Mouse (Mus musculus) adrenal gland, postnatal 14 days (tissue): ENCODE results near the gene Kcng4. TPM values are rescaled to one million over a fixed set of nuclear protein-coding genes. Genes with fewer than 3 reads are reported as not detected.

Source experiments
- DNase-seq: peaks from one replicate; pipeline ENCODE4 v3.0.0; 2021; ENCODE audit warnings: mixed read lengths
- total RNA-seq: library from RNA; stranded (reverse); gene quantifications from 2 replicates; pipeline ENCODE4 v1.2.3, GENCODE M21; 2021

The Kcng4 gene
- total RNA-seq, 1 experiment from 2014 or later, result 0.74 TPM

DNA sequence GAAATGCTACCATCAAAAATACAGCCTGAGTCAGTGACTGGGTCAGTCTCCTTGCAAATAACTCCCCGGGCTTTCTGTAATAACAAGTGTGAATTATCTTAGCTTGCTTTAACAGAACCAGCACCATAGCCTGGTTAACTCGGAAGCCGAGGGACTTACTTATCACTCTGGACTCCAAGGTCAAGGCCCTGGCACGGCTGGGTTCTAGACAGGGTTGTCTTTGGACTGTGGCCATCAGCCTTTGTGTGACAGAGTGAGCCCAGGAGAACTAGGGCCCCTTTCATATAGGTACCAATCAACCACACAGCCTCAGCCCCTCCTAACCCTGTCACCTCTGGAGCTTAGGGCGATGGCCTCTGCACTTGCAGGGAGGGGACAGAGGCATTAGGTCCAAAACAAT is 5.6 kb upstream of the Kcng4 start:
- DNase-seq, result peak; percentile 64

DNA sequence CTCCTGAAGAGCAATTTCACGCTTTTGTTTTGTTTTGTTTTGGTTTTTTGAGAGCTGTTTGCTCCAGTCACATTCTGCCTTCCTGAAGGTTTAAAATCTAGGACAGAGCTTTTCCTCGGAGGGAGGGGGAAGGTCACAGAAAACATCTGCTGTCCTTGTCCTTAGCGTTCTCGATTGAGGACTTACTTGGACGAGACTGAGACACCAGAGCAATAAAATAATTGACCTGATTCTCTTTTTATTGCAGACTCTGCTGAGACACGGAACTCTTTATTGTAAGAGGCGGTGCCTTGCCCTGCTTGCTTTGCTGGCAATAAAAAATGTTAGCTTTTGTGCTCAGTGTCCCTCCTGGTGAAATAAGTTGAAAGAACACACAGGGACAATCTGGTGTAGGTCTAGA is 4.3 kb upstream of the Kcng4 start:
- peak; percentile 49 for DNase-seq

DNA sequence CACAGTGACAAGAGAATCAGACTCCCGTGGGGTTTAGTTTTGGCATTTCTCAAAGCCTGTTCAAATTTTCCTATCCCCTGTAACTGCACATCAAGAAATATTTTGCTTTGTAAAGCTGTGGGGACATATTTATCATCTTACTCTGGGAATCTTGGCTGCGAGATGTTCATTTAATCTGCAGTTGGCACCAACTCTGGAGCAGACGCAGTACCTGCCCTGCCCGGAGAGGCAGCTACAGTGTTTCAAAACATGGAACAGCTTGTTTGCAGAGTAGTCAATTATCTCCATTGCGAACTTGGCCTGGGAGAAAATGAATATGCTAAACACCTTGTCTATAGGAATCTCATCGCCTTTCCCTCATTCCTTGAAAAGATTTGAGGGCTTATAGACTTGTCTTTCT is 2.8 kb upstream of the Kcng4 start:
- no peak for DNase-seq

DNA sequence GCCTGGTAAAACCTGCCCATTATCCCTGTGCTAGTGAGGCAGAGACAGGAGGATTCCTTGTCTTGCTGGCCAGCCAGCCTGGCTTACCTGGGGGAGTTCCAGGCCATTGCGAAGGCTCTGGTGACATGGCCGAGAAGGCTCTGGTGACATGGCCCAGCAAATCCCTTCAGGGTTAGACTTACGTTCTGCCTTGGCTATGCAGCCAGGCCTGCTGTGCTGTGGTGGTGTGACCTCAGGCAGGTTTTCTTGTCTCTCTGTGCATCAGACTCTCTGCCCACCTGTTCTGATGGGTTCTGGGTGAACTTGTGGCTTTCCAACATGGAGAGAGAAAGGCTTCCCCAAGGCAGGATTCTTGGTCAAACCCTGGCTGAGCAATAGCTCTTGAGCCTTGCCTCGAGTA is 1.9 kb upstream of the Kcng4 start:
- peak; percentile 21 for DNase-seq

- DNase-seq, result peak; percentile 65
Observed at GRCm38 (mm10) chr8:119636766-119637165, 1.3 kb upstream of the Kcng4 start.

GRCm38 (mm10) chr8:119635958-119636357 is 478 bp upstream of the Kcng4 start:
- DNase-seq, result no peak

DNA sequence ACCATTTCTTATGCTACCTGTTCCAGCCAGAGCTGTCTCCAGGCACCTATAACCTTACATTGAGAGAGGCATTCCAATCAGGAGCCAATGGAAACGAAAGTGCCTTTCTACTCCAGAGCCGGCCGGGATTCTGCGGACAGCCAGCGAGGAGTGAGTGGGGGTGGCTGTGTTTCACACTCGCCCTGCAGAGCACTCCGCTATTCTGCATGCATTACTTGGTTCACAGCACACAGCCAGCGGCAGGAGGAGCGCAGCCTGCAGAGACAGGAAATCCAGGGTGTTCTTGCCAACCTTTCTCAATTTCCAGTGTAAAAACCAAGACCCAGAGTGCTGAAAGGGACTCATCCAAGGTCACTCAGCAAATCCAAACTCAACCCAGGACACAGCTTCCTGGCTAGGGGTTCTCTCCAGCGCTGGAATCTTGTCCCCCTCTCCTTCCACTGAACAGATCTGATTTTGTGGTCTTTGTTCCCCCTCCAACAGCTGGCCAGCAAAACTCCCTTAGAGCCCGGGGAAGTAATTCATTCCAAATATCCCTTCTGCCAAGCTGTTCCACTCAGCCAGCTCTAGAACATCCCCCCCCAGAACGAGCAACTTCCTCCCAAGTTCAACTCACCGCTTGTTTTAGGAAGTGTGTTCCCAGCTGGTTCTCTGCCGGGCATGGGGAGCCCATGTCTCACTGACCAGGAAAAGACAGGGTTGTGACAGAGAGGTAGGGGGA is 704 bp downstream of the Kcng4 start:
- DNase-seq, result no peak

DNA sequence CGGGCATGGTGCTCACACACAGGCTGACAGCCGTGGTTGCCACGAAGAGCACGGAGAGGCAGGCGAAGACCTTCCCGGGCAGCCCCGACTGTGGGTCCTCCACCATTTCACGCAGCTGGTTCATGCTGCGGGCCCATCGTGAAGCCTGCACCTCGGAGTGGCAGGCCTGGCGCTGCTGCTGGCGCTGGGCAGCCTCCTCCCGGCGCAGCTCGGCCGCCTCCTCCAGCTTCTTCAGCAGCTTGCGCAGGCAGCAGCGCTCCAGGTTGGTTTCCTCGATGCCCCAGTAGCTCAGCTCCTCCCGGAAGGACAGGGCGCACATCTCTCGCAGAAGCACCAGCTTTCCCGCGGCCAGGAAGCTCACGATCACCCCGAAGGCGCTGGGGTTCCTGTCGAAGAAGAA is 2.6 kb downstream of the Kcng4 start:
- no peak for DNase-seq

- no peak for DNase-seq
Observed at GRCm38 (mm10) chr8:119632246-119632645, 3.2 kb downstream of the Kcng4 start.

GRCm38 (mm10) chr8:119630841-119631240 is 4.6 kb downstream of the Kcng4 start:
- DNase-seq, result peak; percentile 54

DNA sequence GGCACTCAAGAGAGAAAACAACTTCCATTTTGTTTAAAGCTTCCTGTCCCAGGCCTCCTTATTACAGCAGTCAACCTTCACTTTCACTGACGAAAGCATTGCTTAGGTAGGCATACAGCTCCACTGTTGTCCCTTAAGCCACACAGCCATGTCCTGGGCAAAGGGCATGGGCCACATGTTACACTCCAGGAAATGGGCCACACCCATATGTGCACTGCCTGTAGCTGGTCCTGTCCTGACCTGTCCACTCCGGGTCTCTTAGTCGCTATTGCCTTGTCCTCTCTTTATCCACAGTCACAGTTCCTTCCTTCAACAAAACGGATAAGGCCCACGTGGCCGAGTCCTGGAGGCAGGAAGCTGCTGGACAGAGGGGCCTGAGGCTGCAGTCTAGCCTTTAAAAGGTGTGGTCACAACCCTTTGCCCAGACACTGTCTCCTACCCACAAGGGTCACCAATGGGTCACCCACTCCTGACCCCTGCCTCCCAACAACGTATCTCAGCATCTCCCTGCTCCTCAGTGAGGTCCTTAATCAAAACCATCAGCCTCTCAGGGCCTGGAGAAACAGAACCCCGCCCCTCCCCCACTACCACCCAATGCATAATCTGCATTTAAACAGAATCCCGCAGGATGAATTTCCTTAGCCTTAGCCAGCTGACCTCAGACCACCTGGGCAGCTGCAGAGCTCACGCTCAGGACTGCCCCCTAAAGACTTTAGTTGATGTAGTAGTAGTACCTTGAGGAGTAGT is 7.7 kb downstream of the Kcng4 start:
- no peak for DNase-seq

GRCm38 (mm10) chr8:119627199-119627598 is 8.3 kb downstream of the Kcng4 start:
- no peak for DNase-seq

- DNase-seq, result no peak
Observed at GRCm38 (mm10) chr8:119625788-119626187, 9.7 kb downstream of the Kcng4 start.

GRCm38 (mm10) chr8:119624916-119625315 is 10.6 kb downstream of the Kcng4 start:
- no peak for DNase-seq

DNA sequence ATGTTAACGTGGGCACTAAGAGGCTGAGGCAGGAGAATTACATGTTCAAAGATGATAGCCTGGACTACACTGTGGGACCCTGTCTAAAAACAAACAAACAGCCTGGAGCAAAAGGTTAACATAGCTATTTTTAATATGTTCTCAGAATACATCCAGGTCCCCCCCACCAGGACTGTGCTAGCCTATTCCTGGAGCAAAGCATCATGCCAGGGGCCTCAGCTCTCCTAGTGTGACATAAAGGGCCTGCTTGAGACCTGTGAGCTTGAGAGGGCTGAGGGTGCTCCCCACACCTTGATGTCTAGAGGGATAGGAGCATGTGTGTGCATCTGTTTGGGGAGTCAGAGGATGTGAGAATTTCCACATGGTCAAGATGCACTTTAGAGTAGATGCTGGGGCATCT is 11.7 kb downstream of the Kcng4 start:
- DNase-seq, result no peak

DNA sequence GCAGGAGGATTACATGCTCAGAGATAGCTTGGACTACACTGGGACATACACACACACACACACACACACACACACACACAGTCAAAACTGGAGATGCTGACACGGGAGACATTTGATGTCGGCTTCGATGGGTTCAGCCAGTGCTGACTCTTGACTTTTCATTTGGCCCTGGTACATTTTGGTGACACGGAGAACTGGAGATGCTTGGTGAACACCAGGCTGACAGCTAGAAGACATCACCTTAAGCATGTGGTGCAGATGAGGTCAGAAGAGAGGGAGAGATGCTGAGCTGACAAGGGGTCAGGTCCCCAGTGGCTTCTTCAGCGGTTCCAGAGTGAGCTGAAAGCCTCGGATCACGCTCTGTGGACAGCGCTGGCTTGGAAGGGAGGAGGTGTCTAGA is 12.4 kb downstream of the Kcng4 start:
- no peak for DNase-seq

GRCm38 (mm10) chr8:119622555-119622954 is 12.9 kb downstream of the Kcng4 start:
- no peak for DNase-seq

GRCm38 (mm10) chr8:119620848-119621465 is 14.5 kb downstream of the Kcng4 start:
- DNase-seq, result no peak

- DNase-seq, result no peak
Observed at GRCm38 (mm10) chr8:119620116-119620840, 15.2 kb downstream of the Kcng4 start.

DNA sequence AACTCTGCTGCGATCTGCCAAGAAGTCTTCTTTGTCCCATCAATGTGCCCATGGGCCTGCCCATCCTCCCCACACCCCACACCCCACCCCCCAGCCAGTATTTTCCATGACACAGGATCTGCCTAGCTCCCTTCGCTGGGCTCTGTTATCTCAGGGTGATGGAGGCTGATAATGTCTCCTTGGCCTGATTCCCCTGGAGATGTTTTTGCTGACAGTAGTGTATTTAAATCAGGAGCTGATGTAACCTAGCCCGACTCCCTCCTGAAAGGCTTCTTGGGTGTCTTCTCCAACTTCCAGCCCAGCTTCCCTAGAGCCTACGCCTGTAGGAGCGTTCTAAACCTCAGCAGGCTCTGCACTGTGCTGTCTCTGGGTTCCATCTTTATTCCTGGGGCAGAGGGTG is 16.6 kb downstream of the Kcng4 start:
- no peak for DNase-seq

DNA sequence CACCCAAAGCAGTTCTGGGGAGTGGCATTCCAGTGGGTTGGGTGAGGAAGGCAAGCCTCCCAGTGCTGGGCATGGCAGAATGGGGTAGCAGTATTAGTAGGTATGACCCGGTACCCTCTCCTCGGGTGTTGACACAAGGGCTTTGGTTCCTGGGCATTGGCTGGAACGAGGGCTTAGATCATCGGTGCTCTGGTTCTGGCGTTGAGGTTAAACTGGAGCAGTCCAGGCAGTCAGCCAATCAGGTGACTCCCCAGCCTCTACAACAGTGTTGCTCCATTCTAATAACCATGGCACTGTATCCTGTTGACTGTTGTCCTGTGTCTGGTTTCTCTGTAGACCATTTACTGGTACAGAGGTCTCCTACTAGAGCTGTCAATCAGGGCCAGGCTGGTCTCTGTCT is 17.9 kb downstream of the Kcng4 start:
- DNase-seq, result peak; percentile 70

DNA sequence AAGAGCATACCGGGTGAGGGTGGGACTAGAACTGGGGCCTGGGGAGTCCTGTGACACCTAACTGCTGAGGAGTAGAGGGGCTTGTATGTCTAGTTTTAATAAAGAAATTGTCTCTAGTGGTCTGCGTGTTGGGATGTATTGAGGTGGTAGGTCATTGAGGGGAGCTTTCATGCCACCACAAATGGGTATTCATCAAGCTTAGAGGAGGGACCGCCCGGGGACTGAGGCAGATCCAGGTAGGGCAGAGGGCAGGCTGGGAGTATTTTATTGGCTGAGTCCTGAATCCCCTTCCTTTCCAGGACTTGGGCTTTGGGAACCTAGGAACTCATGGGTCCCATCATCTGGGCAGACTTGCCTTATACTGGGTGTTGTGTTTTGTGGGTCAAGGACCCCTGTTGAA is 18.7 kb downstream of the Kcng4 start:
- no peak for DNase-seq

DNA sequence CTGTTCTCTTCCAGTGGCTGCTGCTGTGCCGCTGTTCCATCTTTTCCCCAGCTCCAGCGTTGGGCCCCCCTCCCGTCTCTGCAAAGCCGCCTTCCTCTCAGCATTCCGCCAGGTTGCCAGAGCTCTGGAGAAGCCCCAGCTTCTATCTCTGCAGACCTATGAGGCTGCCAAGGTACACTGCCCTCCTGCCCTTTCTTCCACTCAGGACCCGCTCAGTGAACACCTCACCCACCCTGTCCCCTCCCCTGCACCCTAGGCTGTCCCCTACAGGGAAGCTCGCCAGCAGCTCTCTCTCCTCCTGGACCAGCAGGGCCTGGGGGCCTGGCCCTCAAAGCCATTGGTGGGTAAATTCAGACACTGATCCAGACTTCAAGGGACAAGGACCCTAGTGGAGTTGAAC is 19.1 kb downstream of the Kcng4 start:
- no peak for DNase-seq
